Mouse (Mus musculus) ovary, postnatal 36 days (tissue): ENCODE results near the gene Echdc3.

Source experiments
- DNase-seq: peaks from one replicate; pipeline ENCODE4 v3.0.0; 2022; ENCODE audit warnings: low spot score, mixed read lengths

Echdc3 gene

DNA sequence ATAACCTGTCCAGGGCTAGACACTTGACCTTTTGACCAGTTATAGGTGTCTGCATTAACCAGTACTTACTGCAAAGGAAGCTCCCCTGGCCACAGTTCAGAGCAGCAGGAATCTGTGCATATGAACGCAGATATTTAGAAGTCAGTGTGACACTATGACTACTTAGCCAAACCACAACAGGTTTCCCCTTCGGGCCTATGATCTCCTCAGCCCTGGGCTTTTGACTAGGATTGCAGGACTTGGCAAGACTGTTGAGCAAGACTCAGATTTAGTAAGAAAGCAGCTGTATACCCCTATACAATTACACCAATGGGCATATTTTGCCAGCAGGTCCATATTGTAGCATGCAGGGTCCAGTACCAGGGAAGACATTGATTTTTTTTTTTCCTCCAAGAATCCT lies 44.3 kb downstream of the Echdc3 start:
- no peak for DNase-seq

DNA sequence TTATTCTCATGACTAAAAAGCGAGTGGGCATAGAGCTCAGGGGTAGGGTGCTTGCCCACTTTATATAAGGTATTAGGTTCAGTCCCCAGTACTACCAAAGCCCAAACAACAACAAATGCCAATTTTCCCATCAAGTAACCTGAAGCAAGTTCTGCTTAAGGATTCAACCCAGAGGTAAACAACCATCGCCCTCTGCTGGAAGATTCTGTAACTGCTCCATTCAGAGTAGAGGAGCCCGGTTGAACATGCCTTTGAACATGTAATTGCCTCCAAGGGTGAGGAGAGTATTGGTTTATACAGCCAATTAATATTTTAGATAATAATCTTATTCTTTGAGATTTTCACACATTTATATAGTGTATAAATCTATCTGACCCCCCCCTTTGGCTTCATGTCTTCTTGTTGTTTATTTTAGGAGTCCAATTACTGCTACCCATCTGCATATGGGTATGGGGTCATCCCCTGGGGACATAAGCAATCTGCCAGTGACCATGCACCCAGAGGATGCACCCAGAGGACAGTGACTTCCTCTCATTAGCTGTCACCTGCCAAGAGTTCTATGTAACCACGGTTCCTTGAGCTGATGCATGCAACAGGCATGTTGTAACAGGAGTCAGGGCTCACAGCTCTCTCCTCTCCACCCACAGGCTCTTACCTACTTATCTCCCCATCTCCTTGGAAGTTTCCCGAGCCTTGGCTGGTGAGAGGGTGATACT lies 44.8 kb downstream of the Echdc3 start:
- peak; percentile 47 for DNase-seq

DNA sequence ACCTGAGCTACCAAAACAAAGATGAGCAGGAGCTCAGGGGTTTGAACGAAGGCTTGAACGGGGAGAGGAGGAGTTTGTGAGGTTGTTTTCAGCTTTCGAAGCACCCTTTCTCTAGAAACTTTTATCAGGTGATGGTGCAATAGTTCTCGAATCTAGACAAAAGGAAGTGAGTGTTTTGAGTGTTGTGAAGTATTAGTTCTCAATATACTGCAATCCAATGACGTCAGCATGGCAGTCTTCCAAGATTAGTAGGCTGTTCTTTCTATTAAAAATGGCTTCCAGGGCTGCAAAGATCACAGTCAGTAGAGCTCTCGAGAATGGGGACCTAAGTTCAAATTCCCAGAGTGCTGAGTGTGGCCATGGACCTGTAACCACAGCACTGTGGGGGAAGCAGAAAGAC lies 47.1 kb downstream of the Echdc3 start:
- no peak for DNase-seq

DNA sequence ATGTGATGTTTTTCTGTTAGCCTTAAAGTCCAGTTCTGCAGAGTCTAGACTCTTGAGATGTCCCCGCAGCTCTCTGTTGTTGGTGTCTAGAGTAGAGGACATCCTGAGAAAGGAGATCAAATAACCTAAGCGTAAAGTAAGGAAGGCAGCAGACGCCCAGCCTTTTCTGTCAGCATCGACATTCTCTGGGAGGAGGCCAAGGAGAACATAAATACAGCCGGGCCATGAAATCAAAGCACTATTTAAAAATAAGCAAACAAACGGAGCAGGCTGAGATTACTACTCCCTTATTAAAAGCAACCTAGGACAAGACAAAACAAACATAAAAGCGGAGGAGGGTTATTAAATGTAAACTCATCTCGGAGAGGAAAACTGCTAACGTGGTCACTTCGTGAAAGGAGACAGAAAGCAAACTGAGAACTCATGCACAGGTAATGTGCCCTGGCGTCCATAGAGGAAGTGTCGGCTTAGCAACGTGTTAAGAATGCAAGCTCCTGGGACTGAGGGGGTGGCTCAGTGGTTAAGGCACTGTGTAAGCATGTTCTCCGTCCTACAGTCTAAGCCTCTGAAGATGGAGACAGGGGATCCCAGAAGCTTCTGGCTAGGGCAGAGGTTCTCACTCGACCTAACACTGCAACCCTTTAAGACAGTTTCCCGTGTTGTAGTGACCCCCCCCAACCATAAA lies 48.1 kb downstream of the Echdc3 start:
- no peak for DNase-seq

DNA sequence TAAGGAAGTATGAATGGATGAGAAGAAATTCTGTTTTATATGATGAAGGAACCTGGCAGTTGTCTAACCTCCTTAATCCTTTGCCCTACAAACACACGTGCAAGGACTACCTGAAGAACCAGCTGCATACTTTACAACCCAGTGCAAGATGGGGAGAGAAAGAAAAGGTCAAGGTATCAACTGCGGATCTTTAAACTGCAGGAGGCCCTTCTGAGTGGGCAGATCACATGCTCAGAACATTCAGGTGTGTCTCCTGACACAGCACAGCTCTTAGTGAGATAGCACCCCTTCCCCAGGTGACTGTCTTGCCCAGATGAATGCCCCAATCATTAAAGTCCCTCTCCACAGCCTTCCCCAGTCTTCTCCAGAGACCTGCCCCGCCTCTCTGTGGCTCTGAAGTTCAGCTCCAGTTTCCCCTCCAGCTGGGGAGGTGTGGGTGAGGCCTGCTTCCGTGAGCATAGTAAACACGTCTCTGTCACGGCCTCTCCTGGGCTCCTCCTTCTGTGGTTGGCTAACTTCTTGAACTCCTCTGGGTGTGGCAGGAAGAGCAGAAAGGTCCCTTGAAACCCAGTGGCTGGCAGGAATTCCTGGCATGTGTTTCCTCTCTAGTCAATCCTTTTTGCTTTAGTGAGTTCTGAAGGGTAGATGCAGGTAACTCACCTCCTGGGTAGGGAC lies 50.3 kb downstream of the Echdc3 start:
- DNase-seq: no peak

DNA sequence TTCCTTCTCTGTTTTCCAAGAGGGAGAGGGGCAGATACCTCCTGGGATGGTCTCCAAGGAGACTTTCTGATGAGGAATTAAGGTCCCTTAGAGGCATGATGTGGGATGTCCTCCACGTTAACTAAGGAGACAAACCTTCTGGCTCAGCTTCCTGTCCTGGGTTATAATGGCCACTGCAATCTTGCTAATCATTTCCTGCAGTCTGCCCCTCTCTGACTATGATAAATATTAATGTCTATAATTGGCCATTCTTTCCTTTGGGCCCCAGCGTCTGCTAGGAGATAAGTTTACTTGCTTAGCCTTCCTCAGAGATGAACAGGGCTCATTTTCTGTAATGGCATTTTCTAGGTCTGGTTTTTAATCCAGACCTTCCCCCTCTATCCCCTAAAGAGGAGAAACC lies 53.1 kb downstream of the Echdc3 start:
- no peak for DNase-seq

DNA sequence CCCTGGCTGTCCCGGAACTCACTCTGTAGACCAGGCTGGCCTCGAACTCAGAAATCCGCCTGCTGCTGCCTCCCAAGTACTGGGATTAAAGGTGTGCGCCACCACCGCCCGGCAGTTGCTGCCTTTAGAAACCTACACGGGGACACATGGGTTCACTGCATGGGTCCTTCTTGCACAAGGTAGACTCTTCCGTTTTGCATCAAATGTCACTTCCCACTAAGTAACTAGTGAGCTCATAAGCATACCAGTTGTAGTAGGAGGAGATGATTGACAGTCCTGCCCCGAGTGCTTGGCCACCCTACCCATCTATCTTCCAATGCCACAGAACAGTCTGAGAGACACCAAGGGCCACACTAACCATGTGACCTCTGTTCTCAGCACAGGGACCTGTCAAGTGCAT lies 53.6 kb downstream of the Echdc3 start:
- DNase-seq: no peak

DNA sequence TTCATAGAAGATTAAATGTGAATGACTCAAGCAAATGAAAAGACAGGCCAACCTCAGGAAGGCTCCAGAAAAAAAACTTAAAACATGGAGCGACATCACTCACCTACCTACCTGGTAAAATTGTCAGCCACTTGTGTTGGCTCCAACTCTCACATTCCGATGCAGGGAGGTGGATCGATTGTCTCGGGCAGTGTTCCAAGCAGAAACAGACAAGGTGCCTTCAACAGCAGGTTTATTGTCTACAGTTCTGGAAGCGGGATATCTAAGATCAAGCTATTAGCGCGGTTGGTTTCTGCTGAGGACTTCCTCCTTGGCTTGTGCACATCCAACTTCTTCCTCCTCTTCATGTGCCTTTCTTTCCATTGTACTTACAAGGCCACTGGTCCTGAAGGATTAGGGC lies 55.2 kb downstream of the Echdc3 start:
- DNase-seq: no peak

DNA sequence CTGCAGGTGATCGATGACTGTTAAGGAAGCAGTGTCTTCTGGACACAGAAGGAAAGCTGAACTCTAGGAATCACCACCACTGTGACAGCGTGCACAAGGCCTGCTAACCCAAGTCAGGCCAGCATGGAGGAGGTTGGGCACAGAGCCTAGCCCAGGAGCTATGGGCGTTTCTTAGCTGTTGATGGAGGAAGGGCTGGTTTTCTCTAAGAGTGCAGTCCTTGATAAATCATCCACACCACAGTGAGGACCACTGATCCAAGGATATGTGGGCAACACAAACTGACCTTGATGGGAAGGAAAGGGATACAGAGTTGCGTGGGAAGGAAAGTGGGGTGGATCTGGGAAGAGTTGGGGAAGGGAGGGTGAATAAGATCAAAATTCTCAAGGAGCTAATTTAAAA lies 55.6 kb downstream of the Echdc3 start:
- no peak for DNase-seq

DNA sequence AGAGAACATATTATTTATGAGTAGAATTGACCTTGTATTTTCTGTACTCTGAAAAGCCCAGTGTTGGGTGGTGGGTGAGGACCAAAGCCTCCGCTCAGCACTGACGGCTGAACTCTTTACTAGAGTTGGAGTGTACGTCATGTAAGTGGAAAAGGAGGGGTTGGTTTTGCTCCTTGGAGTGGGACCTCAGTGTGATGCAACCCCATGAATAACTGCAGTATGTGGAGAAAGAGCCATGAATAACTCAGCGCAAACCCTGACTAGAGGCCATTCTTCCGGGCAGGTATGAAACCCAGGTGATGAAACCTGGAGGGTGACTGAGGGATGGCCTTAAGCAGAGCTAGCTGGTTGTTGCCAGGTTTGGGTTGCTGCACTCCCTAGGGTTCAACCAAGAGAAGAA lies 63.0 kb downstream of the Echdc3 start:
- no peak for DNase-seq

DNA sequence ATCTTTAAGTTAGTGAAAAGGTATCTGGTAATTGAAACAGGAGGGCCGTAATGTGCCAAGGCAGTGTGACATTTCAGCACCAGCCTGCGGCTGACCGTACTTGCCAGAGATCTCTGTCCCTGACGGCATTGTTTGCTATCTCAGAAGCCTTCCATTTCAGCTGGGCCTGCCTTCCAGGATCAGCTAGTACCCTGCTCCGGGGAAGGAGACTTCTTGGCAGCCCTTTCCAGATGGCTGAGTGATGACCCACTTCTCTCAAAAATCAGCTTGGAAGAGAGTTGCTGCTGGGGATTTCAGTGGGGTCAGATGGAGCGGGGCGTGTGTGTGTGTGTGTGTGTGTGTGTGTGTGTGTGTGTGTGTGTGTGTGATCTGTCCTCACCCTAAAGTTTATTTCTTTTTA lies 65.9 kb downstream of the Echdc3 start:
- no peak for DNase-seq

DNA sequence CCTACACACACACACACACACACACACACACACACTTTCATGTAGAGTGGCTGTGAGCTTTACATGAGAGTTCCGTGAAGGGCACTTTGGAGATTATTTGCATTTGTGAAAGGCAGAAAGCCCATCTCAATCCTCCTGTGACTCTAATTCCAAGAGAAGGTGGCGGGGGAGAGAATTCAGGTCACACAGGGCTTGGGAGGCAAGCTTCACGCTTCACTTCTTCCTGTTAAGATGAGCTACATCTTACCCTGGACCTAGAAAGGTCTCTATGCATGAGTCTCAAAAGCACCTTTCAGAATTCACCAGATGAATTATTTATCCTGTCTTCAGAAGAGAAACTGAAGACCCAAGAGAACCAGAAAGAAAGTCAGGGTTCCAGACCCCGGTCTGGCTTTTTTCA lies 66.6 kb downstream of the Echdc3 start:
- no peak for DNase-seq

DNA sequence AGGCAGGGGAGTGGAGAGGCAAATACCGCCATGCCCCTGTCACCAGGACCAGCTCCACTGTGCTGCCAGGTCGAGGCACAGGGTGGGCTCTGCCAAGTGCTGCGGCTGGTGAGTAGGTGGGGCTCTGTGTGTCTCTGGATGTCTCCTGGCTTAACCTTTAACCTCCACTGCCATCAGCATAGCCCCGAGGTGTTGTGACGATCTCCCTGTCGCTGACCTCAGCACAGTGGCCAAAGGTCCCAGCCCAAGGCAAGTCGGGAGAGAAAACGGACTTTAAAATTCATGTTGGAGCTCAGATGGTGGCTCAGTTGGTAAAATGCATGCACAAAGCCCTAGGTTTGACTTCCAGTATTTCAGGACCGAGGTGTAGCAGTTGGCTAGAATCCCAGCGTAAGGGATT lies 67.2 kb downstream of the Echdc3 start:
- DNase-seq: no peak

DNA sequence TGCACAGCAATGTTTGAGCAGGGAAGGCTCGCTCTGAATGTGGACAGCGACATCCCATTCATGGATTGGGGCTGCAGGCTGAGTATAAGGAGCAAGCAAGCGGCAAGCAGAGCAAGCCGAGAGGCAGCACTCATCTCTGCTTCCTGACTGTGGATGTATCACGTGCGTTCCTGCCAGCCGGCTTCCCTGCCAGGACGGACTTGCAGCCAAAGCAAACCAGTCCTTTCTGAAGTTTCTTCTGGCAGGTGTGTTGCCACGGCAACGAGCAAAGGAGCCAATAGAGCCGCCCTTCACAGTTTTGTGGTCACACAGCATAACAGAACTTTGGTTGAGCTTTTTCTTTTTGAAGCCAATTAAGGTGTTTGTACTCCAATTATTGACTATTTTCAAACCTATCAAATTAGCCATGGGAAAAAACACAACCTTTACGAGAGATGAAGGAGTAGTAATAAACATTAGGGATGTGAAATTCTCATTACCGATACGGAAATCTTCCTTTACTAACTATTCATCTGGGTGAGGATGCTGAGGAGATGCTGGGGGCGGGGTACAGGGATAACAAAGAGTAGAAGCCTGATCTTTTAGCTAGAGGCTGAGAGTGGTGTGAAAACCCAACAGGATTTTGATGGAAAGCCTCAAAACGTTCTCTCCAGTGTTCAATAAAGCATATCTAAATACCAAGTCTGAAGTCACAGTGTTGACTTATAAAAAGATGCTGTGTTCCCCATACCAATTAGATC lies 69.7 kb downstream of the Echdc3 start:
- DNase-seq: no peak

DNA sequence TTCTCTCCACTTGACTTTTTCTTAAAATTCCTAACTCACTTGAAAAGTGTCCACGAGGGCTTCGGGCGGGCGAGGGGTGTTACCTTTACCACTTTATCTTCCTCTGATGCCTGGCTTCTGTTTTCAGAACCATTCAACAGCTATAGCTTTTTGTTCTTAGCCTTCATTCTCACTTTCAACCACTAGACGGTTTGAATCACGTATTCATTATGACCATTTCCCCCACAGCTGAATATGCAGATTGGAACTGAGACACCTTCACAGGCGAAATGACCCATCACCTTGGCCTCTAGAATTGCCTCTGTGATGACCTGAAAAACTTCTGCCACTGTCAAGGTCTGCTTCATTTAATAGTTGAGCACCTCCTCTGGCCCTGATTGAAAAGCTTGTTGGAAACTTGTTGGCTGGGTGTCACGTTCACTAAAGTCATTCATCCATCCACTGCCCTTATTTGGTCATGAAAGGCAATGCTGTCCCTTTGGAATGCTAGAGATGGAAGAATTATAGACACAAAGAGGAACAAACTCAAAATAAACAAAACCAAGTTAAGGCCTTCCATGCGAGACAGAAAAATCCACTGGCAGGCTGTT lies 72.2 kb downstream of the Echdc3 start:
- no peak for DNase-seq
